ENCODE assay signal across 22 mouse cellular contexts in the genomic region with DNA sequence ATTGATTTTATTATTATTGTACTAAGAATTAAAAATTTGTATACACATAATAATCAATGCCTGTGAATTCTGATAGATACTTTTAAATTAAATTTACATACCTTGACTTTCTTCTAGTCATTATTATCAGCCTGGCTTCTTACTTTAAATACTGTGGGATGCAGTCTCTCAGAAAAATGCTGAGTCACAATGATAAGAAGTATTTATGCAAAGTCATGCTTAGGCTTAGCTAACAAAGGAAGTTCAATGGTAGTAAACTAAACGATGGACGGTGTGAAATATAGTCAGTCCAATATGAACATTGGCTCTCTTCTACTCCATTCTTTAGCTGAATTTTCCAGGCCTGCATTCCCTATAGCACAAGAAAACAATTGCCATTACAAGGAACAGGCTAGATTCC. TPM values are rescaled to one million over a fixed set of nuclear protein-coding genes. Genes with fewer than 3 reads are reported as not detected.
DNase-seq lines count a peak whose midpoint lies in the region; ATAC-seq and TF ChIP-seq lines count a peak whose summit lies in the region.
"Had no signal": no experiment of that assay in that cellular context is flagged by ENCODE, and none has a peak within 500 bp of the region (broad histone marks: within the 10 kb centered on the region; RNA-seq: fewer than 3 reads in every experiment).

No protein-coding gene starts in this region.

- H3K4me2 ChIP-seq in intestine, postnatal 0 days (replicated peaks; ENCODE audit: low read depth): no peak overlapping the region
- H3K4me2 ChIP-seq in intestine, embryonic 16.5 days (ENCODE audit: low read depth, low read length): no peak overlapping the region
- peak overlapping the region; percentile 32 for H3K4me2 ChIP-seq in liver, embryonic 12.5 days
- H3K4me2 ChIP-seq: forebrain, embryonic 12.5 days; intestine, embryonic 15.5 days; midbrain, embryonic 13.5 days had no signal

- no peak for TF ChIP-seq CTCF in intestine, postnatal 0 days (IDR thresholded peaks at IDR 0.05; ENCODE audit: low read depth)

- H3K9me3 ChIP-seq in intestine, postnatal 0 days (ENCODE audit: control insufficient read depth): no peaks in the 10 kb centered on the region
- no peaks in the 10 kb centered on the region for H3K9me3 ChIP-seq in intestine, embryonic 16.5 days (ENCODE audit: control insufficient read depth, low read length)
- no peaks in the 10 kb centered on the region for H3K9me3 ChIP-seq in liver, embryonic 12.5 days (replicated peaks)
- H3K9me3 ChIP-seq: forebrain, embryonic 12.5 days; heart, embryonic 10.5 days; intestine, embryonic 15.5 days; midbrain, embryonic 13.5 days had no signal

- H3K4me1 ChIP-seq in intestine, postnatal 0 days (replicated peaks; ENCODE audit: control insufficient read depth, insufficient read depth, low read length): 0 out of 2 replicates have a peak, but pooled peaks cover 5% of the 10 kb centered on the region
- peaks cover 3% of the 10 kb centered on the region for H3K4me1 ChIP-seq in intestine, embryonic 16.5 days (ENCODE audit: control insufficient read depth, insufficient read depth, low read length)
- peaks cover 49% of the 10 kb centered on the region for H3K4me1 ChIP-seq in liver, embryonic 12.5 days
- H3K4me1 ChIP-seq: forebrain, embryonic 12.5 days; midbrain, embryonic 13.5 days had no signal

- no peak overlapping the region for H3K27ac ChIP-seq in intestine, postnatal 0 days (ENCODE audit: low read depth, low read length)
- H3K27ac ChIP-seq in intestine, embryonic 16.5 days (ENCODE audit: low read length): no peak overlapping the region
- H3K27ac ChIP-seq in liver, embryonic 12.5 days: peak overlapping the region; percentile 82
- H3K27ac ChIP-seq: forebrain, embryonic 12.5 days; intestine, embryonic 15.5 days; midbrain, embryonic 13.5 days had no signal

- peak; percentile 21 for DNase-seq in R1 (ENCODE audit: low read depth, low spot score)
- no peak for DNase-seq in right cerebral cortex, postnatal 10 days (ENCODE audit: low spot score in 2 of 2)
- DNase-seq in cerebellum, adult 11-12 months: no peak
- no peak for DNase-seq in embryo, embryonic 9.5 days (ENCODE audit: extremely low spot score)
- DNase-seq in layer of hippocampus, postnatal 25 days (ENCODE audit: extremely low spot score in 1 of 2, low spot score in 1 of 2): no peak
- DNase-seq: adrenal gland, adult 8-10 months; cerebellum, postnatal 10 days; kidney, postnatal 14 days; layer of hippocampus, postnatal 36 days; right cerebral cortex, postnatal 25 days; thymus, postnatal 14 days had no signal

- no peak overlapping the region for H3K9ac ChIP-seq in intestine, postnatal 0 days (ENCODE audit: low read depth, low read length)
- no peak overlapping the region for H3K9ac ChIP-seq in intestine, embryonic 16.5 days (ENCODE audit: low read depth, low read length)
- H3K9ac ChIP-seq in liver, embryonic 12.5 days: no peak overlapping the region
- H3K9ac ChIP-seq: forebrain, embryonic 12.5 days; intestine, embryonic 15.5 days; midbrain, embryonic 13.5 days had no signal

- no peak overlapping the region for H3K4me3 ChIP-seq in intestine, postnatal 0 days (ENCODE audit: low read depth, low read length)
- no peak overlapping the region for H3K4me3 ChIP-seq in intestine, embryonic 16.5 days (ENCODE audit: low read length)
- H3K4me3 ChIP-seq in liver, embryonic 12.5 days: no peak overlapping the region
- H3K4me3 ChIP-seq: forebrain, embryonic 12.5 days; heart, embryonic 10.5 days; intestine, embryonic 15.5 days; midbrain, embryonic 13.5 days had no signal

- 0 out of 2 replicates have a peak, but pooled peaks have one; percentile 17 for ATAC-seq in intestine, postnatal 0 days
- no peak for ATAC-seq in intestine, embryonic 16.5 days
- ATAC-seq in liver, embryonic 12.5 days: peak; percentile 80
- ATAC-seq: intestine, embryonic 15.5 days; midbrain, embryonic 13.5 days had no signal

- H3K36me3 ChIP-seq in intestine, postnatal 0 days (ENCODE audit: control insufficient read depth, insufficient read depth): no peaks in the 10 kb centered on the region
- no peaks in the 10 kb centered on the region for H3K36me3 ChIP-seq in intestine, embryonic 16.5 days (ENCODE audit: control insufficient read depth, insufficient read depth, low read length)
- H3K36me3 ChIP-seq in liver, embryonic 12.5 days: no peaks in the 10 kb centered on the region
- H3K36me3 ChIP-seq: forebrain, embryonic 12.5 days; heart, embryonic 10.5 days; intestine, embryonic 15.5 days; midbrain, embryonic 13.5 days had no signal

- H3K27me3 ChIP-seq in intestine, postnatal 0 days (replicated peaks; ENCODE audit: control insufficient read depth, insufficient read depth, low read length): no peaks in the 10 kb centered on the region
- H3K27me3 ChIP-seq in intestine, embryonic 16.5 days (replicated peaks; ENCODE audit: control insufficient read depth, insufficient read depth, low read length): no peaks in the 10 kb centered on the region
- no peaks in the 10 kb centered on the region for H3K27me3 ChIP-seq in liver, embryonic 12.5 days (replicated peaks)
- H3K27me3 ChIP-seq: forebrain, embryonic 12.5 days; intestine, embryonic 15.5 days; midbrain, embryonic 13.5 days had no signal

- 54% methylated on average over 2 of the region's 2 CpGs for WGBS in intestine, postnatal 0 days
- WGBS in intestine, embryonic 16.5 days: 74% methylated on average over 2 of the region's 2 CpGs
- 23% methylated on average over 2 of the region's 2 CpGs for WGBS in liver, embryonic 12.5 days (ENCODE audit: insufficient replicate concordance)

RNA-seq across cellular contexts. Expression of a gene that starts 16.8 kb away (rescaled TPM):
- polyA plus RNA-seq in intestine, postnatal 0 days (2015; fragmentation: Nextera tagmentation; extraction: Ambion mirVana): not detected in 2 replicates
- not detected in 2 replicates for polyA plus RNA-seq in intestine, embryonic 16.5 days (2015; fragmentation: Nextera tagmentation; extraction: Ambion mirVana)
- not detected in 2 replicates for polyA plus RNA-seq in liver, embryonic 12.5 days (2016; fragmentation: Nextera tagmentation; extraction: Ambion mirVana)
- not detected for total RNA-seq in layer of hippocampus, postnatal 25 days (2021)
- total RNA-seq: adrenal gland, adult 8-10 months; layer of hippocampus, postnatal 36 days had no signal
- polyA plus RNA-seq: embryonic facial prominence, embryonic 11.5 days; forebrain, embryonic 12.5 days; heart, embryonic 10.5 days; hindbrain, embryonic 11.5 days; intestine, embryonic 15.5 days; limb, embryonic 11.5 days; lung, embryonic 16.5 days; midbrain, embryonic 13.5 days had no signal

RNA-seq across cellular contexts. Expression of a gene that starts 53.1 kb away (rescaled TPM):
- 526 and 605 TPM in 2 replicates for polyA plus RNA-seq in intestine, postnatal 0 days (2015; fragmentation: Nextera tagmentation; extraction: Ambion mirVana)
- polyA plus RNA-seq in intestine, embryonic 16.5 days (2015; fragmentation: Nextera tagmentation; extraction: Ambion mirVana): 205 and 228 TPM in 2 replicates
- 85.3 and 85.7 TPM in 2 replicates for polyA plus RNA-seq in liver, embryonic 12.5 days (2016; fragmentation: Nextera tagmentation; extraction: Ambion mirVana)
- total RNA-seq in layer of hippocampus, postnatal 25 days (2021): 10 to 100 TPM; 10.3 to 12.1 TPM
